Mouse (Mus musculus): ENCODE data around the gene Htra2. TPM values are rescaled to one million over a fixed set of nuclear protein-coding genes. Genes with fewer than 3 reads are reported as not detected.
A peak's percentile ranks its signal among the peaks of the same experiment; 100 is the strongest.

The Htra2 gene
- polyA plus RNA-seq, 1 experiment, result 119 TPM

DNA sequence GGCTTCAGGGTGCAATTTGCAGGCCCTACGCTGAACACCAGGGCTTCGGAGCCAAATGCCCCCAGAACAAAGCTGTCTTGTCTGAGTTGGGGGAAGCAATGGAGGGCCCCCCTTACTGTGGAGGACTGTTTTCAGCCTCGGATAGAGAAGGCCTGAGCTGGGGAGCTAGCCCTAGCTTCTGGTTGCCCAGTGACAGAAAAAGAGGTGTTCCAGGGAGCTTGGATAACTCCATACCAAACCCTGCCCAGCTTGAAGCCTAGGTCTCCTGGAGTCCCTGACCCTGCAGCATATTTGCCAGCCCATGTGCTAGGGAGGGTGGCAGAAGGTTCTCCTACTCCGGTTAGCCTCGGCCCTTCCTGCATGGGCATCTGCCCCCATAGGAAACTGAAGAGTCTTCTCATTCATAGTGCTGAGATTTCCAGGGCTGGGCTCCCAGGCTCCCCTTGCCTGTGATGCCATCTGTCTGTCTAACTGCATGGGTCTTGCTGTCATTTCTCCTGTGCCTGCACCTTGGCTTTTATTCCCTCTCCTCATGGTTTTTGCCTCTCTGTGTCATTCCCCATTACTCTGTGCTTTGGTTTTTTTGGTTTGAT is 20.5 kb downstream of the Htra2 start:
- H3K79me2 ChIP-seq (ENCODE audit: control insufficient read depth, insufficient read depth), result peaks cover 64% of the 10 kb centered on the region
- no peak for TF ChIP-seq FOSL1 (IDR thresholded peaks at IDR 0.05; ENCODE audit: insufficient read depth, low read length, poor library complexity, severe bottlenecking)
- TF ChIP-seq MAX (IDR thresholded peaks at IDR 0.05), result no peak
- H3K36me3 ChIP-seq (ENCODE audit: control insufficient read depth, insufficient read depth), result peaks cover 42% of the 10 kb centered on the region
- H3ac ChIP-seq (ENCODE audit: control insufficient read depth, insufficient read length, low read depth), result peak overlapping the region; percentile 67
- peak overlapping the region; percentile 79 for H3K4me3 ChIP-seq (ENCODE audit: insufficient read depth, poor library complexity, severe bottlenecking)
- H3K79me3 ChIP-seq (ENCODE audit: low read depth), result peaks cover 38% of the 10 kb centered on the region
- H3K27me3 ChIP-seq (ENCODE audit: control insufficient read depth, insufficient read depth, insufficient read length), result no peaks in the 10 kb centered on the region

DNA sequence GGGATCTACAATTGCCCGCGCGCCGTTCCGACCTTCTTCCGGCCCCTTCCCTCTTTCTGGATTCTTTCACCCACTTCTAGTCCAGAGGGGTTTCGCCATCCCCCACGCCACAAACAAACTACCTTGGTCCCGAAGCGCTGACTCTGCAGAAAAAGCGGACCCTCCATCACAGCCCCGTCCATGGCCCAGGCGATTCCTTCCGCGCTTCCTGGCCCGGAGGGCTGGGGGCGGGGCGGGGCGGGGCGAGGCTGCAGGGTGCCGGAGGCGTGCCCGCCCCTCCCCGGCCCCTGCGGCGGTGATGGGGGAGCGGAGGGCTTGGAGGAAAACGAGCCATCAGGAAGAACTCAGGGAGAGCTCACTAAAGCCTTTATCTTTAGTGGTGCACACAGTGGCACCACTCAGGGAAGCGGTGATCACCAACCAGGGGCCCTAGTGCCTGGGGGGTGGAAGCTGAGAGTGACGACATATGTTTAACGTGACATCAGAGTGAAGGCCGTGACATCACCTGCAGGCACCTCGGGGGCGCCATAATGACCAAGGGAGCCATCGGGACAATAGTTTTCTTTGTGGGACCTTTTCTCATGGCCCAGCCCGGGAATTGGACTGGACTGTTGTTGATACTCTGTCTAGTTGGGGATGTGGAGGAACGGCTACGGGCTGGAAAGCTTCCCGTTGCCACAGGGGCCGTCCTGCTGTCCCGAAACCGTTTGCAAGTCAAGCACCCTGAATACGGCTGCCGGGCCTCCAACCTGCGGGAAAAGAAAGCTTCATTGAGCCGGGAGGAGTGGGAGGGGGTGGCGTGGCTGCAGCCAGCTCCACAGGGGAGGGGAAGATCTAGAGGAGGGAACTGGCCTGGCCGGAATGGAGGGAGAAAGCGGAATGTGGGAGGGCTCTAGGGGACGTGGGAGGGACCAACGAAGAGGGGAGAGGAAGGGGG is 21.6 kb downstream of the Htra2 start, which contains the start of the genes Dok1 and Loxl3:
Gene Dok1 (minus strand): TSS at position 223 of the 937 bp plus-strand sequence.
Gene Loxl3 (plus strand): TSS at position 925 of the 937 bp plus-strand sequence.
- no peaks in the 10 kb centered on the region for H3K27me3 ChIP-seq (ENCODE audit: control insufficient read depth, insufficient read depth, insufficient read length)
- peaks cover 48% of the 10 kb centered on the region for H3K36me3 ChIP-seq (ENCODE audit: control insufficient read depth, insufficient read depth)
- no peak for TF ChIP-seq FOSL1 (IDR thresholded peaks at IDR 0.05; ENCODE audit: insufficient read depth, low read length, poor library complexity, severe bottlenecking)
- TF ChIP-seq CTCF (IDR thresholded peaks at IDR 0.05; ENCODE audit: control insufficient read depth, insufficient read depth, insufficient read length), result no peak

DNA sequence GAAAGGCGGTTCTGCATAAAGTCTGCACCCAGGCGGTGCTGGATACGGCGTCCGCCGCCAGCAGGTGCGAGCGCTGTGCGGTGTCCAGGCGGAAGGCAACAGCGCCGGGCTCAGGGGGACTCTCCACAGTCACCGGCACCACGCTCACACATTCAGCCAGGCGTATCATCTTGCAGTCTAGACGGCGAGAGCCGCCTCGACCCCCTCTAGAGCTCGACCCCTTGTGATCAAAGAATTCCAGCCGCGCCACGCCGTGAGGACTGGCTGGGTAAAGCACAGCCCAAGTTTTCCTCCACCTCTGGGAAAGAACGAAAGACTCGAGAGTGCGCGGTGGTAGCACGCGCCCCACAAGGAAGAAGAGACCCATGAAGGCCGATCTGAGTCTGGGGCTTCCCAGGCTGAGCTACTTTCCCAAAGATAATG is 22.3 kb downstream of the Htra2 start:
- Histone ChIP-seq H3K79me2 (ENCODE audit: control insufficient read depth, insufficient read depth) (peaks cover 67% of the 10 kb centered on the region), H3K79me3 (ENCODE audit: low read depth) (peaks cover 38% of the 10 kb centered on the region), H3ac (ENCODE audit: control insufficient read depth, insufficient read length, low read depth) (peak overlapping the region; percentile 82), H3K27me3 (ENCODE audit: control insufficient read depth, insufficient read depth, insufficient read length) (no peaks in the 10 kb centered on the region), H3K36me3 (ENCODE audit: control insufficient read depth, insufficient read depth) (peaks cover 41% of the 10 kb centered on the region), H3K4me3 (ENCODE audit: insufficient read depth, poor library complexity, severe bottlenecking) (peak overlapping the region; percentile 79)
- no peak for TF ChIP-seq CTCF (IDR thresholded peaks at IDR 0.05; ENCODE audit: control insufficient read depth, insufficient read depth, insufficient read length)

More for the DNA sequence above, 21.6 kb downstream of the Htra2 start, which contains the start of the genes Dok1 and Loxl3:
- peak within 1 kb of the TSS; percentile 79 for H3K4me3 ChIP-seq (ENCODE audit: insufficient read depth, poor library complexity, severe bottlenecking)
- H3K79me3 ChIP-seq (ENCODE audit: low read depth), result peaks cover 38% of the 10 kb centered on the region
- H3K79me2 ChIP-seq (ENCODE audit: control insufficient read depth, insufficient read depth), result peaks cover 67% of the 10 kb centered on the region
- H3ac ChIP-seq (ENCODE audit: control insufficient read depth, insufficient read length, low read depth), result peak within 1 kb of the TSS; percentile 82

DNA sequence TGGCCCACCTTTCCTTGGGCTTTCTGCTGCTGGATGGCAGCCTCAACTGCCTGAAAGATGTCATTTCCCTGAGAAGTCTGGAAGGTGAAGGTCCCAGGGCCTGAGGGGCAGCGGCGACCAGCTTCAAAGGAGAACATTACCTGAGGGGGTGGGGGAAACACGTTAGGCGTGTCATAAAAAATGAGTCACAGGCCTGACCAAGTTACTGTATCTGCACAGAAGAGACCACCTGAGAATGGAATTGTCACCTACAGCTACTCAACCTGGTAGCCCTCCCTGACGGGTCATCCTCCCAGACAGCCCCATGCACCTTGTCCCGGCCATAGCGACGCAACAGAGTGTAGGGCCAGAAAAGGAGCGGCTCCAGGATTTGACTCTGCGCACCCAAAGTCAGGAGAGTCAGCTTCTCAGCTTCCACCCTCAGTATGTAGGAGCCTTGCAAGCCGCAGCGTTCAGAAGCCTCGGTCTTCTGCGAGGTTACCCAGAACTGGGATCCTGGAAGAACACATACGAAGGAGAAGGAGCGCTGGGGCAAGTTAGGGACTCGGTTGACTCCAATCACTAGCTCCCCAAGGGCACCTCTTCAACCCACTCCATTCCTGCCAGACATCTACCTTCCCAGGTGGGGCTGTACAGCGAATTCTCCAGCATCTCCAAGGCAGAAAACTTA is 23.0 kb downstream of the Htra2 start:
- TF ChIP-seq USF1 (IDR thresholded peaks at IDR 0.05; ENCODE audit: low read depth) (no peak), MYOG (IDR thresholded peaks at IDR 0.05; ENCODE audit: control insufficient read depth, extremely low read depth, insufficient read length) (no peak), CEBPB (IDR thresholded peaks at IDR 0.05; ENCODE audit: low read depth) (no peak), FOSL1 (IDR thresholded peaks at IDR 0.05; ENCODE audit: insufficient read depth, low read length, poor library complexity, severe bottlenecking) (no peak), MYOD1 (IDR thresholded peaks at IDR 0.05; ENCODE audit: control insufficient read depth, insufficient read length, low read depth) (no peak), MAX (IDR thresholded peaks at IDR 0.05) (no peak), CTCF (IDR thresholded peaks at IDR 0.05; ENCODE audit: control insufficient read depth, insufficient read depth, insufficient read length) (no peak)
- peak overlapping the region; percentile 82 for H3ac ChIP-seq (ENCODE audit: control insufficient read depth, insufficient read length, low read depth)
- no peaks in the 10 kb centered on the region for H3K27me3 ChIP-seq (ENCODE audit: control insufficient read depth, insufficient read depth, insufficient read length)
- peaks cover 67% of the 10 kb centered on the region for H3K79me2 ChIP-seq (ENCODE audit: control insufficient read depth, insufficient read depth)
- H3K4me3 ChIP-seq (ENCODE audit: insufficient read depth, poor library complexity, severe bottlenecking), result peak overlapping the region; percentile 79
- peaks cover 36% of the 10 kb centered on the region for H3K36me3 ChIP-seq (ENCODE audit: control insufficient read depth, insufficient read depth)
- peaks cover 37% of the 10 kb centered on the region for H3K79me3 ChIP-seq (ENCODE audit: low read depth)

DNA sequence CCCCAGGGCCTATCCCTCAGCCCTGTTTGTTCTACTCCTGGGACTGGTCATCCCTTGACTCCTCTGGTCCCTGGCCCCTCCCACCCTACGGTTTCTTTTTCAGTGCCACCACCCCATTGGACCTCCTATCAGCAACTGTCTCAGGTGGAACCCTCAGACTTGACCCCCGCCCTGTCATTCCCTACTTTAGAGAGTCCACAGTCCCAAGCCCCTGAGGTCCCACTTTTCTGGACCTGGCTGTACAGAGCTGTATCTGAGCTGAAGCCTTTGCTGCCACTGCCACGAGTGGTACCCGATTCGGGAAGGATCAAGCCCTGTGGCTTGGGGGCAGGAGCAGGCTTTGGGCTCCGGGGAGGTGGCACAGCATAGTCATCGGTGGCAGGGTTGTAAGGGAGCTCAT is 24.0 kb downstream of the Htra2 start:
- Histone ChIP-seq H3K27me3 (ENCODE audit: control insufficient read depth, insufficient read depth, insufficient read length) (no peaks in the 10 kb centered on the region), H3ac (ENCODE audit: control insufficient read depth, insufficient read length, low read depth) (no peak overlapping the region), H3K36me3 (ENCODE audit: control insufficient read depth, insufficient read depth) (peaks cover 35% of the 10 kb centered on the region), H3K4me3 (ENCODE audit: insufficient read depth, poor library complexity, severe bottlenecking) (no peak overlapping the region), H3K79me2 (ENCODE audit: control insufficient read depth, insufficient read depth) (peaks cover 62% of the 10 kb centered on the region), H3K79me3 (ENCODE audit: low read depth) (peaks cover 37% of the 10 kb centered on the region)
- no peak for TF ChIP-seq MYOG (IDR thresholded peaks at IDR 0.05; ENCODE audit: control insufficient read depth, extremely low read depth, insufficient read length)
- no peak for TF ChIP-seq CTCF (IDR thresholded peaks at IDR 0.05; ENCODE audit: control insufficient read depth, insufficient read depth, insufficient read length)

DNA sequence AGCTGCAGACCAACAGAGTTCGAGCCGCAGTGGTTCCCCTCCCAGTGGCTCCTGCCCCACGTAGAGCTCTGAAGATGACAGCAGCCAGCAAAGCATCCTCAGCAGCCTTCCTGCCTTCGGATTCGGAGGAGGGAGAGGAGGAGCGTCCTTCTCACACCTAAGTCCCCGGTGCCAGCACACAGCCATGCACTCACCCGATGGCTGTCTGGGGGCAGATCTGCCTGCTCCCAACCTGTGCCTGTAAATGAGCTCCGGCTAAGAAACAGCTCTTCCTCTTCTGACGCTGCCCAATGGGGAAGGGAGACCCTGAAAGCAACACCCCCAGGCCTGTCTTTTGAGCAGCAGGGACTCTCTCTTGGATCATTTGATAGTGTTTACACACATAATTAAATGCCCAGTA is 25.3 kb downstream of the Htra2 start:
- Histone ChIP-seq H3K79me2 (ENCODE audit: control insufficient read depth, insufficient read depth) (peaks cover 55% of the 10 kb centered on the region), H3K27me3 (ENCODE audit: control insufficient read depth, insufficient read depth, insufficient read length) (no peaks in the 10 kb centered on the region), H3ac (ENCODE audit: control insufficient read depth, insufficient read length, low read depth) (no peak overlapping the region), H3K79me3 (ENCODE audit: low read depth) (peaks cover 35% of the 10 kb centered on the region), H3K36me3 (ENCODE audit: control insufficient read depth, insufficient read depth) (peaks cover 35% of the 10 kb centered on the region), H3K4me3 (ENCODE audit: insufficient read depth, poor library complexity, severe bottlenecking) (no peak overlapping the region)
- TF ChIP-seq MYOG (IDR thresholded peaks at IDR 0.05; ENCODE audit: control insufficient read depth, extremely low read depth, insufficient read length) (no peak), CEBPB (IDR thresholded peaks at IDR 0.05; ENCODE audit: low read depth) (no peak), MAX (IDR thresholded peaks at IDR 0.05) (no peak), MYOD1 (IDR thresholded peaks at IDR 0.05; ENCODE audit: control insufficient read depth, insufficient read length, low read depth) (no peak)
